Mouse (Mus musculus) hindbrain, embryonic 11.5 days (tissue): ENCODE results near the gene Stard3. TPM values are rescaled to one million over a fixed set of nuclear protein-coding genes. Genes with fewer than 3 reads are reported as not detected.
"Not testable (repeated sequence)": the region's sequence is repeated elsewhere in the genome, so short reads cannot be mapped to it uniquely, and the experiment has no call there.

Experiments used
- ATAC-seq: fragments of 200-750 bp; cut with Nextera tagmentation; 2 replicates; pipeline ENCODE4 v1.8.0; 2017; ENCODE audit warnings: mild to moderate bottlenecking, moderate TSS enrichment, moderate library complexity; ENCODE audit not compliant: low FRiP score
- DNase-seq: peaks from one replicate; pipeline ENCODE4 v3.0.0-alpha.2; 2015; ENCODE audit warnings: low spot score
- H3K27ac ChIP-seq: fragments of 300-500 bp; sonication (generic); 2 replicates; pipeline ENCODE4 v1.5.1; 2014; ENCODE audit warnings: mild to moderate bottlenecking, low read depth, low read length
- H3K27me3 ChIP-seq: fragments of 300-500 bp; sonication (generic); 2 replicates; pipeline ENCODE4 v1.6.1; 2014; ENCODE audit warnings: mild to moderate bottlenecking, low read length, moderate library complexity, mixed read lengths; ENCODE audit not compliant: control insufficient read depth, insufficient read depth
- H3K36me3 ChIP-seq: fragments of 300-500 bp; sonication (generic); 2 replicates; pipeline ENCODE4 v1.6.1; 2014; ENCODE audit warnings: mild to moderate bottlenecking, low read length, moderate library complexity, mixed read lengths; ENCODE audit not compliant: control insufficient read depth, insufficient read depth
- H3K4me1 ChIP-seq: fragments of 300-500 bp; sonication (generic); replicated peaks from 2 replicates; pipeline ENCODE4 v1.6.1; 2014; ENCODE audit warnings: low read length, mixed read lengths; ENCODE audit not compliant: control insufficient read depth, insufficient read depth
- H3K4me2 ChIP-seq: fragments of 300-500 bp; sonication (generic); replicated peaks from 2 replicates; pipeline ENCODE4 v1.6.1; 2014; ENCODE audit warnings: mild to moderate bottlenecking, low read depth, low read length
- H3K4me3 ChIP-seq: fragments of 300-500 bp; sonication (generic); 2 replicates; pipeline ENCODE4 v1.5.1; 2014; ENCODE audit warnings: low read depth, low read length
- H3K9ac ChIP-seq: fragments of 300-500 bp; sonication (generic); 2 replicates; pipeline ENCODE4 v1.6.1; 2014; ENCODE audit warnings: low read depth, low read length
- H3K9me3 ChIP-seq: fragments of 300-500 bp; sonication (generic); 2 replicates; pipeline ENCODE4 v1.6.1; 2016; ENCODE audit warnings: low read length; ENCODE audit not compliant: control insufficient read depth
- WGBS: fragments of 180-500 bp; shearing (Covaris S2); extraction: QIAGEN DNeasy Blood & Tissue Kit; methylation state at CpG from one replicate; pipeline ENCODE4 v1.1.7; 2014; 5-methylcytosine and 5-hydroxymethylcytosine counted together
- polyA plus RNA-seq: library from polyadenylated mRNA; unstranded; fragments of >200 nt; fragmentation: Nextera tagmentation; extraction: Ambion mirVana; gene quantifications from 2 replicates; pipeline ENCODE4 v1.2.1, GENCODE M21; 2014

Stard3 gene
- polyA plus RNA-seq, 1 experiment from 2014 or later, result 43.2 TPM

DNA sequence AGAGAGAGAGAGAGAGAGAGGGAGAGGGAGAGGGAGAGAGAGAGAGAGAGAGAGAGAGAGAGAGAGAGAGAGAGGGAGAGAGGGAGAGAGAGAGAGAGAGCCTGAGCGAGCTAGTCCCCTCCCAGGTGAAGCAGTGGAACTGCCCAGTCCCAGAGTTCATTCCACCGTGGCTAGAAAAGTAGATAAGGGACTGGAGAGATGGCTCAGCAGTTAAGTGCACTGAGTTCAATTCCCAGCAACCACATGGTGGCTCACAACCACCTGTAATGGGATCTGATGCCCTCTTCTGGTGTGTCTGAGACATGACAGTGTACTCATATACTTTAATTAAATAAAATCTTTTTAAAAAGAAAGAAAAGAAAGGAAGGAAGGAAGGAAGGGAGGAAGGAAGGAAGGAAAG, 24.2 kb downstream of the Stard3 start:
- not testable (repeated sequence) for H3K27ac ChIP-seq, H3K9me3 ChIP-seq, H3K36me3 ChIP-seq, DNase-seq, ATAC-seq, H3K4me1 ChIP-seq, H3K9ac ChIP-seq, H3K4me2 ChIP-seq, H3K4me3 ChIP-seq
- H3K27me3 ChIP-seq, result peaks cover 22% of the 10 kb centered on the region
- 42% methylated on average over 2 of the region's 2 CpGs for WGBS

DNA sequence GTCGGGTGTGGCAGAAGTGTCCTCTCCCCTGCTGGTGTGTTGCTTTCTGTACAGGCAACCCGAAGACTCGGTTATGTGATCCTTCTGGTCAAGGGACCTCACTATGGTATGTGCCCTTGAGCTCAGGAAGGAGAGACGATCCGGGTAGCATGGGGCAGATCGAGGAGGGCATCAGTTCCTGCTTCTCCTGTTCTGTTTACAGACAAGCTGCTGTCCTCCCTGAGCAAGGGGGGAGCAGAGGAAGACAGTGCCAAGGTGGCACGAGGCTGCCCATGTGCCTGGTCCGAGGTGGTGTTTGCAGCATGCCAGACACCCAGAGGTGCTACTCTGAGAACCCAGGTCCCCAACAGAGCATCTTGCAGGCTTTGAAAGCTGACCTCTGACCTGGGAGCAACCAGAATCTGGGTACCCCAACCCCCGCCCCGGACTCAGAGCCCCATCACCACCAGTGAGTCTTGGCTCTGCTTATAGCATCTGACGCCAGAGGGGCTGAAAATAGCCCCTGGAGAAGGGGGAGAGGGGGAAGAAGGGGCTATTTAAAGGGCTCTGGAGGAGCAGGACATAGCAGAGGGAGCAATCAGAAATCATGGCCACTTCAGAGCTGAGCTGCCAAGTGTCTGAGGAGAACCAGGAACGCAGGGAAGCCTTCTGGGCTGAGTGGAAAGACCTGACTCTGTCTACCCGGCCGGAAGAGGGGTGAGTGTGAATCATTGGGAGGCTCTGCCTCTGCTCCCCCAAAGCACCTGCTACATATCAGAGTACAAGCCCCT, 25.3 kb downstream of the Stard3 start, which contains the start of gene Tcap:
Gene Tcap, plus strand, starts transcription at position 551 of the 770 bp plus-strand sequence.
- WGBS, result 64% methylated on average over 14 of the region's 14 CpGs
- DNase-seq (no peak), ATAC-seq (no peak)
- no peak within 1 kb of the TSS for H3K9ac ChIP-seq
- no peaks in the 10 kb centered on the region for H3K4me1 ChIP-seq
- no peak within 1 kb of the TSS for H3K4me2 ChIP-seq
- no peak within 1 kb of the TSS for H3K4me3 ChIP-seq
- peaks cover 26% of the 10 kb centered on the region for H3K27me3 ChIP-seq
- H3K36me3 ChIP-seq, result peaks cover 1% of the 10 kb centered on the region; the same call in 1 of the 2 replicates
- H3K9me3 ChIP-seq, result no peaks in the 10 kb centered on the region
- H3K27ac ChIP-seq, result no peak within 1 kb of the TSS

DNA sequence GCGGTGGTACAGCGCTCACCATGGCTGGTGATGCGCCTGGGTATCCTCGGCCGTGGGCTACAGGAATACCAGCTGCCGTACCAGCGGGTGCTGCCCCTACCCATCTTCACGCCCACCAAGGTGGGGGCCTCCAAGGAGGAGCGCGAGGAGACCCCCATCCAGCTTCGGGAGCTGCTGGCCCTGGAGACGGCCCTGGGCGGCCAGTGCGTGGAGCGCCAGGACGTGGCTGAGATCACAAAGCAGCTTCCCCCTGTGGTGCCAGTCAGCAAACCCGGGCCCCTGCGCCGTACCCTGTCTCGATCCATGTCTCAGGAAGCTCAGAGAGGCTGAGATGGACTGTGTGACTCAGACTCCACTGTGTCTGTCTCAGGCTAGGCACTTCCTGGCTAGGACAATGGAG, 26.0 kb downstream of the Stard3 start:
- no peaks in the 10 kb centered on the region for H3K36me3 ChIP-seq
- no peak overlapping the region for H3K4me2 ChIP-seq
- no peak overlapping the region for H3K27ac ChIP-seq
- no peak overlapping the region for H3K4me3 ChIP-seq
- 70% methylated on average over 20 of the region's 20 CpGs for WGBS
- no peak for ATAC-seq
- H3K27me3 ChIP-seq, result peaks cover 26% of the 10 kb centered on the region
- no peaks in the 10 kb centered on the region for H3K9me3 ChIP-seq
- no peaks in the 10 kb centered on the region for H3K4me1 ChIP-seq
- H3K9ac ChIP-seq, result no peak overlapping the region
- no peak for DNase-seq

DNA sequence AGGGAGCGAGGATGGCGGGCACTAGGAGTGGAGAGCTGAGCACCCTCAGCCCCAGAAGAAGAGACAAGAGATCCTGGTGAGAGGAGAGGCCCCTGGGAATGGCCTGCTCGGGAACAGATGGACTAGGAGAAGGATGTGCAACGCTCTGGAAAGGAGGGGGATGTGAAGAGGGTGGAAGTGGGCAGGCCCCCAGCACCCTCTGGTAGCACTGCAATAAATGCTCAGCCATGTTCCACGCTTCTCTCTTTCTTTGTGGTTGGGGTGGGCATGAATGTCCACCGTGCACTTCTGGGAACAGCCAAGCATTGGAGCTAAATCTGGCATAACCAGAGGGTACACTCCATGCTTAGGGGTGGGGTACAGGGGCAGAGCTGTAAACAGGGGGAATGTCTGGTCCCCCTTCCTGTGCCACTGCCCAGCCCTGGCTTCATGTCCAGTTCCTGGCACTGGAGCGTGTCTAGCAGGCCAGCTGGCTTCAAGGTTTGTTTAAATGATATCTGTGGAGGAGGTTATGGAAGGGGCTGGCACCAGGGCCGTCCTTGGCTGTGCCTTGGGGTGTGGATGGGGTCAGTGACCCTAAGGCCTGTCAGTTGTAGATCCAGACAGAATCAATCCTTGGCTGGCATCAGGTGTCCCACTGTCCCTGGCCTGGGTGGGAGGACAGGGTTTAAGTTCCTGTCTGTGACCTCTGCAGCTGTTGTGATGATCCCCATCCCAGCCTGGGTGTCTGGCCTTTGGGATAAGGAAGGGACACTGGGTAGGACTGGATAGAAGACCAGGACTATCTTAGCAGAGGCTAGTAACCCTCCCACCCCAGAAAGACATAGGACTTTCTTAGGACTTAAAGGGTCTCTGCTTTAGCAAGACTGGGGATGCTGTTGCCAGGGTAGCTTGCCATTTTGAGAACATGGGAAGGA, 26.8 kb downstream of the Stard3 start:
- WGBS, result 65% methylated on average over 8 of the region's 8 CpGs
- no peaks in the 10 kb centered on the region for H3K36me3 ChIP-seq
- H3K9ac ChIP-seq, result no peak overlapping the region
- DNase-seq (no peak), ATAC-seq (no peak)
- no peak overlapping the region for H3K4me3 ChIP-seq
- H3K27ac ChIP-seq, result no peak overlapping the region
- H3K9me3 ChIP-seq, result no peaks in the 10 kb centered on the region
- peaks cover 26% of the 10 kb centered on the region for H3K27me3 ChIP-seq
- H3K4me1 ChIP-seq, result no peaks in the 10 kb centered on the region
- no peak overlapping the region for H3K4me2 ChIP-seq

DNA sequence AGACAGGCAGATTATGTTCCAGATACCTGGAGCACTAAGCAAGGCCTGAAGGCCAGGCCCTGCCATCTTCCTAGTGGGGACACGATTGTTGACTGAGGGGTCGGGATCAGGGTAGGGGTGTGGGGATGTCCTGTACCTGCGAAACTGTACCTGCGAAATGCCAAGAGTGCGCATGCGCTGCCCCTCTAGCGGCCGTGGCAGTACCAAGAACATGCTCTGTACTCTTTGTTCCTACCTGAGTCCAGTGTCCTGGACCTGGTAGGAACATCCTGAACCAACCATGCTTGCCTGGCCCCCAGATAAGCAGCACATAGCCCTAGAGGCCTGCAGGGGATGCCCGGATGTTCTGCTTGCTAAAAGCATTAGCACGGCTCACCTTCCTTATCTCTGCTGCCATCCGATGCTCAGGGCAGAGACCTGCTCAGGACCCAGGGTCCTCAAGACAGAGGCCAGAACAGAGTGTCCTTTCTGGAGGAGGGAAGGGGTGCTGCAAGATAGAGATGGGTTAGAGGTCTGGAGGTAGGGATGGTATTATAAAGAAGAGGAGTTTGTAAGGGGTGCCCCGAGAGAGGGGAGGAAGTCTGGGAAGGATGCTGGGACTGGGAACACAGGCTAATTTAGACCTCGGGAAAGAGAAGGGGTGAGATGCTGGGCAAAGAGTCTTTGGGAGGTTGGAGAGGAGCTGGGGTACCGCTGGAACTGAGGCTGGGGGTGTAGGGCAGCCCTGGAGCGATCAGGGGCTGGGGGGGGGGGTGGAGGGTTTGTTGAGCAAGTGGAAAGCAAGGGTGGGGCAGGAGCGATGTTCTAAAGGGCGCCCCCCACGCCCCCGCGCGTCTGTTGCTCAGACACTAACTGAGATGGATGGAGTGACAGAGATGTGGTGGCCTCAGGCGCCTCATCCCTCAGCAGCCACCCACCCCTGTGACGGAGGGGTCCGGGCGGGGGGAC, 27.7 kb downstream of the Stard3 start, which contains the start of gene Pnmt:
Gene Pnmt, plus strand, starts transcription at position 813 of the 948 bp plus-strand sequence.
- no peak for ATAC-seq
- H3K27me3 ChIP-seq, result peaks cover 29% of the 10 kb centered on the region
- no peak within 1 kb of the TSS for H3K27ac ChIP-seq
- H3K9ac ChIP-seq, result no peak within 1 kb of the TSS
- H3K4me3 ChIP-seq, result no peak within 1 kb of the TSS
- 64% methylated on average over 22 of the region's 25 CpGs for WGBS
- DNase-seq, result no peak
- H3K4me1 ChIP-seq, result no peaks in the 10 kb centered on the region
- no peaks in the 10 kb centered on the region for H3K36me3 ChIP-seq
- no peak within 1 kb of the TSS; the same call in 1 of the 2 replicates for H3K4me2 ChIP-seq
- H3K9me3 ChIP-seq, result no peaks in the 10 kb centered on the region

DNA sequence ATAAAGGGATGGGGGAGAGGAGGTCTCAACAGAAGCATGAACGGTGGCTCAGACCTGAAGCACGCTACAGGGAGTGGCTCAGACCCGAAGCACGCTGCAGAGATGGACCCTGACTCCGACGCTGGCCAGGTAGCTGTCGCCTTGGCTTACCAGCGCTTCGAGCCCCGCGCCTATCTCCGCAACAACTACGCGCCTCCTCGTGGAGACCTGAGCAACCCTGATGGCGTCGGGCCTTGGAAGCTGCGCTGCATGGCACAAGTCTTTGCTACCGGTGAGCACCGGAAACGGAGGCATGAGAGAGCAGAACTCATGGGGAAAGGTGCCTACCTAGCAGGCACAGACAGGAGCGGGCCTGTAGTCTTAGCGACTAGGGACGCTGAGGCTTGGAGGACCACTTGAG, 28.4 kb downstream of the Stard3 start:
- Histone ChIP-seq H3K27me3 (peaks cover 29% of the 10 kb centered on the region), H3K4me2 (no peak overlapping the region), H3K4me1 (no peaks in the 10 kb centered on the region), H3K4me3 (no peak overlapping the region), H3K27ac (no peak overlapping the region), H3K9me3 (no peaks in the 10 kb centered on the region), H3K36me3 (no peaks in the 10 kb centered on the region), H3K9ac (no peak overlapping the region)
- WGBS, result 13% methylated on average over 24 of the region's 24 CpGs
- ATAC-seq (no peak), DNase-seq (peak; percentile 18)

DNA sequence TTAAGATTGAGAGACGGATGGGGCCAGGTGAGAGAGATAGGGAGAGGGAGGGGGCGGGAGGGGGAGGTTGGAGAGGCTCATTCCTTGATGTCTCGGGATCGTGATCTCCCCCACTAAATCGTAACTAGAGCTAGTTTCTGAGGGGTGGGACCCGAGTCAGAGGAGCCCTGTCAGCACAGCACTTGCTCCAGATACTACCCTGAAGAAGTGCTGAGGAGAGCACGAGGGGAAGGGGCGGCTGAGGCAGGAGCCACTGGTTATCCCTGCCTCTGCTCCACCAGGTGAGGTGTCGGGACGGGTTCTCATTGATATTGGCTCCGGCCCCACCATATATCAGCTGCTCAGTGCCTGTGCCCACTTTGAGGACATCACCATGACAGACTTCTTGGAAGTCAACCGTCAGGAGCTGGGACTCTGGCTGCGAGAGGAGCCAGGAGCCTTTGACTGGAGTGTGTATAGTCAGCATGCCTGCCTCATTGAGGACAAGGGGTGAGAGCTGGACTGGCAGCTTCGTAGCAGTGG, 28.9 kb downstream of the Stard3 start:
- Histone ChIP-seq H3K4me2 (no peak overlapping the region; the same call in 1 of the 2 replicates), H3K27ac (no peak overlapping the region), H3K4me1 (no peaks in the 10 kb centered on the region), H3K9ac (no peak overlapping the region), H3K36me3 (no peaks in the 10 kb centered on the region), H3K4me3 (no peak overlapping the region), H3K9me3 (no peaks in the 10 kb centered on the region), H3K27me3 (peaks cover 29% of the 10 kb centered on the region)
- ATAC-seq (no peak), DNase-seq (no peak)
- 57% methylated on average over 14 of the region's 14 CpGs for WGBS

DNA sequence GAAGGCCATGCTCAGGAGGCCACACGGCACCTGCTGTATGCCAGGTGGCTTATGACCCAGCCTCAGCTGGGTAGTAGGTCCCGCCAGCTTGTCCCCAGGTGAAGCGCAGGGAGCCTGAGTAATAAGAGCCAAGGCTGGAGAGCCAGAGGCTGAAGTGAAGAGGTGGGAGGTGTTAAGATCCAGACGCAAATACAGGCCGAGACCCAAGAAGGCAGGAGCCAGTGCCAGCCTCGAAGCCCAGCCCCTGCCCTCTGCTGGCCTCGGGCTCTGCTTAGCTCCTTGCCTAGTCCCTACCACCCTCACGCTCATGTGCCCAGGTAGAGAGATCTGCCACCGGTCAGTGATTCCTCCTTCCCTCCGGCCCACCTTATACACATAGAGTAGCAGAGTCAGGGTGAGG, 30.1 kb downstream of the Stard3 start:
- WGBS, result 78% methylated on average over 10 of the region's 10 CpGs
- no peaks in the 10 kb centered on the region for H3K36me3 ChIP-seq
- no peak overlapping the region for H3K4me2 ChIP-seq
- DNase-seq, result no peak
- ATAC-seq, result no peak
- no peak overlapping the region for H3K27ac ChIP-seq
- H3K9ac ChIP-seq, result no peak overlapping the region
- H3K27me3 ChIP-seq, result peaks cover 29% of the 10 kb centered on the region
- H3K4me1 ChIP-seq, result no peaks in the 10 kb centered on the region
- no peak overlapping the region for H3K4me3 ChIP-seq
- H3K9me3 ChIP-seq, result no peaks in the 10 kb centered on the region
